Mouse (Mus musculus) frontal cortex, postnatal 14 days (tissue): ENCODE data around the gene Cox14.
A peak's percentile ranks its signal among the peaks of the same experiment; 100 is the strongest.
"Not testable (repeated sequence)": the region's sequence is repeated elsewhere in the genome, so short reads cannot be mapped to it uniquely, and the experiment has no call there.

Experiments
- DNase-seq, 2 experiments: peaks; one replicate each; pipeline ENCODE4 v3.0.0; 2022; ENCODE audit warnings: low spot score in 2 of 2

Cox14 gene

GRCm38 (mm10) chr15:99725341-99726155 is at the start of gene Cox14:
TSS of gene Cox14 (plus strand) at chr15:99725618.
- DNase-seq, result peak; percentile 93 to 96

GRCm38 (mm10) chr15:99677089-99677488 is 48.3 kb upstream of the Cox14 start:
- no peak for DNase-seq

- no peak for DNase-seq
These were observed 47.2 kb upstream of the Cox14 start for GRCm38 (mm10) chr15:99678063-99678800.

- no peak for DNase-seq
These were observed 46.4 kb upstream of the Cox14 start for GRCm38 (mm10) chr15:99679008-99679407.

GRCm38 (mm10) chr15:99682880-99683279 is 42.5 kb upstream of the Cox14 start:
- no peak for DNase-seq

GRCm38 (mm10) chr15:99684156-99684555 is 41.3 kb upstream of the Cox14 start:
- no peak for DNase-seq

GRCm38 (mm10) chr15:99688712-99689111 is 36.7 kb upstream of the Cox14 start:
- DNase-seq, result peak in 1 of 2 experiments; percentile 49

GRCm38 (mm10) chr15:99690924-99691323 is 34.5 kb upstream of the Cox14 start:
- DNase-seq, result no peak

GRCm38 (mm10) chr15:99691976-99692375 is 33.4 kb upstream of the Cox14 start:
- DNase-seq, result no peak

- DNase-seq, result no peak
These were observed 28.1 kb upstream of the Cox14 start for GRCm38 (mm10) chr15:99697309-99697708.

GRCm38 (mm10) chr15:99698533-99699085 is 26.8 kb upstream of the Cox14 start:
- DNase-seq, result no peak

- no peak for DNase-seq
These were observed 25.7 kb upstream of the Cox14 start for GRCm38 (mm10) chr15:99699715-99700114.

GRCm38 (mm10) chr15:99700219-99701106 is 25.0 kb upstream of the Cox14 start:
- no peak for DNase-seq

GRCm38 (mm10) chr15:99701640-99701998 is 23.8 kb upstream of the Cox14 start:
- DNase-seq, result not testable (repeated sequence)

GRCm38 (mm10) chr15:99701999-99702900 is 23.2 kb upstream of the Cox14 start, which contains the start of gene Smarcd1:
TSS of gene Smarcd1 (plus strand) at chr15:99702129.
- peak; percentile 92 to 95 for DNase-seq

GRCm38 (mm10) chr15:99703104-99703503 is 22.3 kb upstream of the Cox14 start:
- DNase-seq, result no peak

- no peak for DNase-seq
These were observed 21.8 kb upstream of the Cox14 start for GRCm38 (mm10) chr15:99703676-99704040.

- no peak for DNase-seq
These were observed 21.3 kb upstream of the Cox14 start for GRCm38 (mm10) chr15:99704041-99704681.

GRCm38 (mm10) chr15:99704881-99705280 is 20.5 kb upstream of the Cox14 start:
- no peak for DNase-seq

- DNase-seq, result peak in 1 of 2 experiments; percentile 53
These were observed 19.9 kb upstream of the Cox14 start, which contains the start of gene Gm17349 for GRCm38 (mm10) chr15:99705440-99706048. TSS of gene Gm17349 (minus strand) at chr15:99705490.
